Mouse (Mus musculus) heart, embryonic 16.5 days (tissue): ENCODE data around the gene 2010300C02Rik. TPM values are rescaled to one million over a fixed set of nuclear protein-coding genes. Genes with fewer than 3 reads are reported as not detected.
A peak's percentile ranks its signal among the peaks of the same experiment; 100 is the strongest.
"Not testable (repeated sequence)": the region's sequence is repeated elsewhere in the genome, so short reads cannot be mapped to it uniquely, and the experiment has no call there.

Source experiments
- ATAC-seq: fragments of 200-750 bp; cut with Nextera tagmentation; replicated peaks from 2 replicates; pipeline ENCODE4 v1.8.0; 2017; ENCODE audit warnings: moderate number of reproducible peaks; ENCODE audit not compliant: insufficient read depth, low FRiP score; ENCODE audit errors: extremely low read depth
- H3K27ac ChIP-seq: fragments of 300-500 bp; sonication (generic); 2 replicates; pipeline ENCODE4 v1.5.1; 2014; ENCODE audit warnings: mild to moderate bottlenecking, low read length, control low read depth, moderate library complexity
- H3K27me3 ChIP-seq: fragments of 300-500 bp; sonication (generic); 2 replicates; pipeline ENCODE4 v1.6.1; 2014; ENCODE audit warnings: low read length, mixed read lengths; ENCODE audit not compliant: control insufficient read depth, insufficient read depth
- H3K36me3 ChIP-seq: fragments of 300-500 bp; sonication (generic); 2 replicates; pipeline ENCODE4 v1.6.1; 2014; ENCODE audit not compliant: control insufficient read depth, insufficient read depth
- H3K4me1 ChIP-seq: fragments of 300-500 bp; sonication (generic); 2 replicates; pipeline ENCODE4 v1.6.1; 2014; ENCODE audit warnings: low read length, mixed read lengths; ENCODE audit not compliant: control insufficient read depth, insufficient read depth
- H3K4me2 ChIP-seq: fragments of 300-500 bp; sonication (generic); 2 replicates; pipeline ENCODE4 v1.6.1; 2014; ENCODE audit warnings: low read depth, mild to moderate bottlenecking, control low read depth, low read length
- H3K4me3 ChIP-seq: fragments of 300-500 bp; sonication (generic); 2 replicates; pipeline ENCODE4 v1.5.1; 2014; ENCODE audit warnings: mild to moderate bottlenecking, control low read depth, low read length
- H3K9ac ChIP-seq: fragments of 300-500 bp; sonication (generic); 2 replicates; pipeline ENCODE4 v1.6.1; 2014; ENCODE audit warnings: low read length, control low read depth
- H3K9me3 ChIP-seq: fragments of 300-500 bp; sonication (generic); replicated peaks from 2 replicates; pipeline ENCODE4 v1.6.1; 2016; ENCODE audit warnings: low read length; ENCODE audit not compliant: control insufficient read depth
- WGBS: fragments of 180-500 bp; shearing (Covaris S2); extraction: QIAGEN DNeasy Blood & Tissue Kit; methylation state at CpG from one replicate; pipeline ENCODE4 v1.1.7; 2014; 5-methylcytosine and 5-hydroxymethylcytosine counted together
- polyA plus RNA-seq: library from polyadenylated mRNA; unstranded; fragments of >200 nt; fragmentation: Nextera tagmentation; extraction: Ambion mirVana; gene quantifications from 2 replicates; pipeline ENCODE4 v1.2.1, GENCODE M21; 2015

Gene 2010300C02Rik
- polyA plus RNA-seq, 1 experiment from 2014 or later = 4.5 TPM

DNA sequence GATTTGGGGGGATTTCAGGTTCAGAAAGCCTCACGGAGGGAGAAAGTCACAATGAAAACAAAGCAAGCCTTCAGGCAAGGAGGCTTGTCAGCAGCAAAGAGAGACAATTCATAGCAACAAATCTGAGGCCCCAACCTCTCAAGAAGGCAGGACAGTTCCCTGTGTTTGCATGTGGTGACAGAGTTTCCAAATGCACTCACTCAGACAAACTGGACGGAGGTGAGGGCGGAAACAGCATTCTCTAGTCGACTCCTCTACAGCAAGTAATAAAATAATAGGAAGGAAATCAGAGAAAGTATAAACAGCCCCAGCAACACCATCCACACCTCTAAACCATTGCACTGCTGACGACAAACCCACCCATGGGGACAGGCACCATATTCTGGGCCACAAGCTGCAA, 120.9 kb downstream of the 2010300C02Rik start:
- H3K9me3 ChIP-seq = no peaks in the 10 kb centered on the region
- no peaks in the 10 kb centered on the region for H3K27me3 ChIP-seq
- no peak for ATAC-seq
- H3K27ac ChIP-seq = no peak overlapping the region
- H3K4me3 ChIP-seq = no peak overlapping the region
- H3K4me1 ChIP-seq = peaks cover 5% of the 10 kb centered on the region; the same call in 1 of the 2 replicates
- 72% methylated on average over 5 of the region's 5 CpGs for WGBS
- no peaks in the 10 kb centered on the region for H3K36me3 ChIP-seq
- no peak overlapping the region for H3K9ac ChIP-seq
- no peak overlapping the region for H3K4me2 ChIP-seq

DNA sequence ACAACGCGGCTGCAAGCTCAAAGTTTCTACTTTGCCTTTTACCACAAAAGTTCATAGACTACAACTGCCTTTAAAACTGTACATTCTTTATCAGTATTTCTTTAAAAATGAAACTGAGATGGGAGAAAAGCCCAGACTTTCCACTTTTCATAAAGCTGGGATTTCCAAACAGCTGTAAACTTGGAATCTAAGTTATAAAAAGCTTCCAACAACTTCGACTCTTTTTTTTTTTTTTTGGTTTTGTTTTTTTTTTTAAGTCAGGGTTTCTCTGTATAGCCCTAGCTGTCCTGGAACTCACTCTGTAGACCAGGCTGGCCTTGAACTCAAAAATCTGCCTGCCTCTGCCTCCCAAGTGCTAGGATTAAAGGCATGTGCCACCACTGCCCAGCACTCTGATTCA, 125.1 kb downstream of the 2010300C02Rik start:
- H3K4me2 ChIP-seq, H3K4me1 ChIP-seq, H3K9ac ChIP-seq, H3K27ac ChIP-seq, H3K4me3 ChIP-seq, H3K27me3 ChIP-seq, H3K36me3 ChIP-seq, H3K9me3 ChIP-seq, ATAC-seq: not testable (repeated sequence)
- 65% methylated on average over 3 of the region's 3 CpGs for WGBS

DNA sequence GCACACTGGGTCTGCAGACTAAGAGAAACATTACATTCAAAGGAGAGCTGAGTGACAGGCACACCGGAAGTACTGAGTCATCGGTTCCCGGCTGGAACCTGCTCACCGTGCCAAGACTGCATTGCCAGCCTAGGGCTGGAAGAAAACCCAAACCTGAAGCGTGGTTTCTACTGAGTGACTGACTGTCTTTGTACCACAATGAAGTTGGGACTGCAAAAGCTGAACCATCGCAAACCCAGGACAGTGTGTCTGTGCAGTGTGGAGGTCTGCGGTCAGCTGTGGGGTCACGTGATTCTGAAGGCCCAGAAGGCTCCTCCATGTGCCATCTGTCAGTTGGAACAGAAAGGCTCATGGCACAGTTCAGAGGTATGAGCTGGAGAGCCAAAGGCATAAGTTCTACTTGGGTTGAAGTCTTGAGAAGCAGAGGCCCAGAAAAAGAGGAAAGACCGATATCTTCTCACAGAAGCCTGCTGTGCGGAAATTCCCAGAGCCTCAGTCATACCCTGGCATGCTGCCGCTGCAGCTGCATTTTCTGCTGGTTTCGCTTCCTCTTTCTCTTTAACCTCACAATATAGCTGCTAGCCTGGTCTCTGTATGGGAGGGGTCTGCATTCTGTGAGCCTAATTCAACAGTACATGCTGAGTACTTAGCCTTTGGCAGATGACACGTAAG, 133.9 kb downstream of the 2010300C02Rik start:
- no peaks in the 10 kb centered on the region for H3K9me3 ChIP-seq
- WGBS = 61% methylated on average over 13 of the region's 13 CpGs
- no peak overlapping the region for H3K4me3 ChIP-seq
- peak overlapping the region; percentile 76 for H3K27ac ChIP-seq
- H3K4me1 ChIP-seq = peaks cover 6% of the 10 kb centered on the region; the same call in 1 of the 2 replicates
- no peaks in the 10 kb centered on the region for H3K27me3 ChIP-seq
- H3K36me3 ChIP-seq = no peaks in the 10 kb centered on the region
- ATAC-seq = peak; percentile 80
- H3K4me2 ChIP-seq = peak overlapping the region; percentile 14; the same call in 1 of the 2 replicates
- no peak overlapping the region for H3K9ac ChIP-seq

DNA sequence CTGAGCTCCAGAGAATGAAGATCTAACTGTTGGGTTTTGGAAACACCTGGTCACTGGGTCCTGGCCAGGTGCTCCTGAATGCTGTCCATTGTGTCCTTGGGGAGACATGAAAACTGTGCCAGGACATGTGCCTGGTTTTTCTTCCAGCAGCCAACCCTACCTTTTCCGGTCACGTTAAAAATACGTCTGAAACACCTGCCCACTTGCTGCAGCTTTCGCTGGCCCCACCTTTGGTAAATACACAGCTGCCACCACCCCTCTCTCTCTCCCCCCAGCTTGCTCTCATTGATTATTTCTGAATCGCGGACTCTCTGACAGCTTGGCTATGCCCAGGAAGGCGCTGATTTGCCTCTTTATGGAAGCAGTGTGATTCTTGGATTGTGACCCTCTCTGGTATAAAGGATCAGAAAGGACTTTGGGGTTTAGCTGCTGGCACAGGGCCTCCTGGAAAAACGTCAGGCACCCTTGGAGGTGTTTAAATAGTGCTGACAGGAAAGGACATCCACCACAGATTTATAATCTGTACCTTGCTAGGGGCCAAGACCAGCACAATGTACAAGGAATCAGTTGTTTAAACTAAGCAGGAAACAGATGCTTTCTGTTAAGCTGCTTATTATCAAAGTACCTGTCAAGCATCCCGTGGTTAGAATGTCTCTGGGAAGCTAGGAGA, 136.0 kb downstream of the 2010300C02Rik start:
- ATAC-seq = no peak
- Histone ChIP-seq H3K27me3 (no peaks in the 10 kb centered on the region), H3K4me2 (no peak overlapping the region), H3K36me3 (no peaks in the 10 kb centered on the region), H3K4me3 (no peak overlapping the region), H3K9me3 (no peaks in the 10 kb centered on the region), H3K9ac (no peak overlapping the region), H3K4me1 (peaks cover 6% of the 10 kb centered on the region; the same call in 1 of the 2 replicates), H3K27ac (no peak overlapping the region)
- 60% methylated on average over 9 of the region's 9 CpGs for WGBS

DNA sequence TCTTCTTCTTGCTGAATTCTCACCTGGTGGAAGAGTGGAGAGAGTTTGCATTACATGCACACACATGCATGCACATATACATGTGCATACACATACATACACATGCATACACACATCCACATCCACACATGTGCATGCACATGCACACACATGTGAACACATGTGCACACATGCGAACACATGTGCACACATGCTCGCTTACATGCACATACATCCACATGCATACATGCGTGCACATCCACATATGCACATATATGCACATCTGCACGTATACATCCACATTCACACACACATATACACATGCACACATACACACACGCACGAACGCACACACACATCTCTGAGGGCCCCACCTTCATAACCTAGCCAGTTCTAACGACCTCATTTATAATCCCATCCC, 136.7 kb downstream of the 2010300C02Rik start:
- Histone ChIP-seq H3K36me3 (no peaks in the 10 kb centered on the region), H3K9me3 (no peaks in the 10 kb centered on the region), H3K4me3 (no peak overlapping the region), H3K9ac (no peak overlapping the region), H3K4me1 (peaks cover 6% of the 10 kb centered on the region; the same call in 1 of the 2 replicates), H3K27ac (no peak overlapping the region), H3K4me2 (no peak overlapping the region), H3K27me3 (no peaks in the 10 kb centered on the region)
- no peak for ATAC-seq
- WGBS = 87% methylated on average over 8 of the region's 8 CpGs

DNA sequence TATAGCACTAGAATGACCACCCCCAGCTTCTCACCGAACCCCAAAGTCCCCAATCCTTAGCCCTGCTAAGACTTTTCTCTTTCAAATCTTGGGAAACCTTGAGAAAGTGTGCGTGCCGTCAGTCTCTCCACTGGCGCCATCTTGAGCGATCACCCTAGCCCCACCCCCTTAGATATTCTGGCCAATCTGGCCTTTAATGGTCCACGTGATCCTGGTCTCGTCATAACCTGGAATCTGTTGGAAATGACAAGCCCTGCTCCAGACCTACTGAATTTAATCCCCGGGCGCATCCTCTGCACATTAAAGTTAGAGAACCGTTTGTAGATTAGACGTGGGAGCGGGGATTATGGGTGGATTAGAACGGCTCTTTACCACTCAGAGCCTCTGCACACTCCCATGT, 140.2 kb downstream of the 2010300C02Rik start:
- Histone ChIP-seq H3K9ac (no peak overlapping the region), H3K9me3 (no peaks in the 10 kb centered on the region), H3K27ac (no peak overlapping the region), H3K4me3 (no peak overlapping the region), H3K36me3 (no peaks in the 10 kb centered on the region), H3K4me1 (peaks cover 6% of the 10 kb centered on the region; the same call in 1 of the 2 replicates), H3K4me2 (no peak overlapping the region), H3K27me3 (no peaks in the 10 kb centered on the region)
- ATAC-seq = no peak
- 90% methylated on average over 13 of the region's 13 CpGs for WGBS

DNA sequence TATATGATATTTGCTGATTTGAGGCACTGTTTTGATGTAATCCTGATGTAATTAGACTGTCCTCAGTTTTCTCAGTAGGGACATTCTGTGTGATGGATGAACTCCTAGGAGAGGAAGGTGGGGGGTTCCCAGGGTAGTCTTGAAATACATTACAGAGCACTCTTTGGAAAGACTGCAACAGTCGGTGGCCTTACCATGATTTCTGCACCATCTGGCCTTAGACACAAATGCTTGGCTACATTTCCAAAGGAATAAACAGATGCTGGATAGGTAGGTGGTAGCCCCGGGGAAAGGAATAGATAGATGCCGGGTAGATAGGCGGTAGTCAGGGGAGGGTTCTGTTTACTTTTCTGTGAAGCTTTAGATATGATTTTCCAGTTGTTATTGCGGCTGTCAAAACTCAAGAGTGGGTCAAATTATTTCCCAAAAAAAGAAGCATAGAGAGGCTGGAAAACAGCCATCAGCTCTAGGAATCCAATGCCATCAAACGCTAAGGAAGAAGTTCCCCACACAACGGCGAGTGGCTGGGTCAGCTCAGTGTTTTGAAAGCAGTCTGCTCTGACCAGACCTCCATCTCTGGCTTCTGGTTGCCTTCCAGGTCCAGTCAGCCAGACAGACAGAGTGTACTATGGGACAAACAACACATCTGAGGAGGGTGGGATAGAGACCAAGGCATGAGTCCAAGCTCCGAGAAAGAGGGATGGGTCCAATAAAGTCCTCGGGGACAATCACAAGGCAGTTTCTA, 147.2 kb downstream of the 2010300C02Rik start:
- WGBS = 66% methylated on average over 10 of the region's 10 CpGs
- Histone ChIP-seq H3K9ac (no peak overlapping the region), H3K4me1 (no peaks in the 10 kb centered on the region), H3K9me3 (no peaks in the 10 kb centered on the region), H3K4me2 (no peak overlapping the region), H3K27me3 (no peaks in the 10 kb centered on the region), H3K36me3 (no peaks in the 10 kb centered on the region), H3K27ac (no peak overlapping the region), H3K4me3 (no peak overlapping the region)
- no peak for ATAC-seq

DNA sequence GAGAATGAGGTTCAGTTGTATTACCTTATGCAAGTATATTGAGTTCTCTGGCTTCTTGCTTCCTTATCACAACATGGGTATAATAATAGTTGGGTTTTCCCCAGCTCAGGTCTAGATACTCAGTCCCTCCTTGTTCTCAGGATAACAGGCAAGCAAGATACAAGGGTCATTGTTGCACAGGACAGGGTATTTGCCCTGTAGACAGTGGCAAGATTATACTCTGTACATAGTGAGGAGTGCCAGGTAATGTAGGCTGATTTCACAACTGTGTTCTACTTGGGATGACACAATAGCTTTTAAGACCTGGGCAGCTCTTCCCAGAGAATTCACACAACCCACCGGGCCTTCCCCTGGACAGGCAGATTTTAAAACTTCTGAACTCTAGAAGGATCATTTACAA, 151.5 kb downstream of the 2010300C02Rik start:
- WGBS = 88% methylated on average over 1 of the region's 1 CpGs
- ATAC-seq = no peak

DNA sequence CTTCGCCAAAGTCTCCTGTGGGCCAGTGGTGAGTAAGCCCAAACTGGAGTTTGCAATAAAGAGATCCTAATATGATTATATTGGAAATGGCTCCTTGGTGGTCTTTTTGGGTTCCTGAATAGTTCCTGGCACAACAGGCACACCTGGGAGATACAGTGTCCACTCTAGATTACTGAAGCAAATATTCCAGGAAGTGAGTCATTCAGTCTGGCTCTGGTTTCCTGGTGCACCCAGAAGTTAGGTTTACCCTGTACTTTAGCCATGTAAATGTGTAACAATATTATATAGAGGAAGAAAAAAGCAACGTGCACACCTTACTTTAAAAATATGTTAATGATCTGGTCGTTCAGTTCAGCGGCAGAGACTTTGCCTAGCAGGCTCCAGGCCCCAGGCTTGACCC, 153.1 kb downstream of the 2010300C02Rik start:
- no peak for ATAC-seq
- Histone ChIP-seq H3K4me3 (no peak overlapping the region), H3K36me3 (no peaks in the 10 kb centered on the region), H3K4me2 (no peak overlapping the region), H3K9ac (no peak overlapping the region), H3K27ac (no peak overlapping the region), H3K27me3 (no peaks in the 10 kb centered on the region), H3K9me3 (no peaks in the 10 kb centered on the region), H3K4me1 (no peaks in the 10 kb centered on the region)
- WGBS = 79% methylated on average over 4 of the region's 4 CpGs

More for the DNA sequence above, 151.5 kb downstream of the 2010300C02Rik start:
- Histone ChIP-seq H3K27me3 (no peaks in the 10 kb centered on the region), H3K4me2 (no peak overlapping the region), H3K9ac (no peak overlapping the region), H3K36me3 (no peaks in the 10 kb centered on the region), H3K4me1 (no peaks in the 10 kb centered on the region), H3K9me3 (no peaks in the 10 kb centered on the region), H3K27ac (no peak overlapping the region), H3K4me3 (no peak overlapping the region)
